Mouse (Mus musculus) testis, adult 2 months (tissue): ENCODE measurements around the gene Dpm1.

Experiments used
- CTCF ChIP-seq: fragments of 200-500 bp; IDR thresholded peaks from 2 replicates; pipeline ENCODE4 v1.5.1; 2012; ENCODE audit warnings: low read depth, mild to moderate bottlenecking, inconsistent platforms, low read length, moderate library complexity; ENCODE audit not compliant: control insufficient read depth, insufficient read depth, insufficient replicate concordance
- POLR2A ChIP-seq: fragments of 200-500 bp; IDR thresholded peaks from 2 replicates; pipeline ENCODE4 v1.6.1; 2012; ENCODE audit warnings: low read depth, mild to moderate bottlenecking, inconsistent platforms, low read length, moderate library complexity; ENCODE audit not compliant: control insufficient read depth

GRCm38 (mm10) chr2:168274374-168274935 lies 44.1 kb upstream of the Dpm1 start:
- TF ChIP-seq CTCF = peak; percentile 71; the same call in 1 of the 2 replicates
- TF ChIP-seq POLR2A = no peak
